8 mouse cellular contexts compared by ENCODE assay signal in genomic region chr1:189688388-189688750, GRCm38 (mm10). TPM values are rescaled to one million over a fixed set of nuclear protein-coding genes. Genes with fewer than 3 reads are reported as not detected.
DNase-seq lines count a peak whose midpoint lies in the region; ATAC-seq lines count a peak whose summit lies in the region.

No protein-coding gene starts in this region.

- no peaks in the 10 kb centered on the region for H3K27me3 ChIP-seq in kidney, embryonic 15.5 days
- H3K27me3 ChIP-seq in hindbrain, embryonic 14.5 days (ENCODE audit: control insufficient read depth, insufficient read depth, low read length): no peaks in the 10 kb centered on the region
- no peaks in the 10 kb centered on the region for H3K27me3 ChIP-seq in midbrain, embryonic 13.5 days

- no peaks in the 10 kb centered on the region for H3K9me3 ChIP-seq in kidney, embryonic 15.5 days (replicated peaks)
- no peaks in the 10 kb centered on the region for H3K9me3 ChIP-seq in hindbrain, embryonic 14.5 days (ENCODE audit: control insufficient read depth, low read length)
- no peaks in the 10 kb centered on the region for H3K9me3 ChIP-seq in midbrain, embryonic 13.5 days

- H3K27ac ChIP-seq in kidney, embryonic 15.5 days: peak overlapping the region; percentile 41; the same call in 1 of the 2 replicates
- no peak overlapping the region for H3K27ac ChIP-seq in brown adipose tissue, adult 24 weeks (replicated peaks; ENCODE audit: low read depth, low read length)
- no peak overlapping the region for H3K27ac ChIP-seq in hindbrain, embryonic 14.5 days
- H3K27ac ChIP-seq in midbrain, embryonic 13.5 days: no peak overlapping the region

- ATAC-seq in kidney, embryonic 15.5 days (replicated peaks; ENCODE audit: low FRiP score): peak; percentile 63
- no peak; the same call in 1 of the 2 replicates for ATAC-seq in hindbrain, embryonic 14.5 days (ENCODE audit: low FRiP score)
- no peak for ATAC-seq in midbrain, embryonic 13.5 days
- no peak for ATAC-seq in megakaryocyte progenitor cell, adult 5-6 weeks (replicated peaks; ENCODE audit: poor library complexity)

- peak overlapping the region; percentile 85 for H3K4me2 ChIP-seq in kidney, embryonic 15.5 days
- peak overlapping the region; percentile 80 for H3K4me2 ChIP-seq in hindbrain, embryonic 14.5 days (replicated peaks)
- H3K4me2 ChIP-seq in midbrain, embryonic 13.5 days (replicated peaks): peak overlapping the region; percentile 92

- 2% methylated on average over 15 of the region's 15 CpGs for WGBS in kidney, embryonic 15.5 days
- WGBS in hindbrain, embryonic 14.5 days: under 1% methylated on average over 15 of the region's 15 CpGs
- WGBS in midbrain, embryonic 13.5 days: under 1% methylated on average over 15 of the region's 15 CpGs

- H3K4me1 ChIP-seq in kidney, embryonic 15.5 days: peaks cover 31% of the 10 kb centered on the region
- H3K4me1 ChIP-seq in brown adipose tissue, adult 24 weeks (ENCODE audit: control insufficient read depth, insufficient read depth, insufficient read length, low read length): no peaks in the 10 kb centered on the region
- peaks cover 5% of the 10 kb centered on the region; the same call in 1 of the 2 replicates for H3K4me1 ChIP-seq in hindbrain, embryonic 14.5 days (replicated peaks; ENCODE audit: control insufficient read depth, insufficient read depth, low read length)
- peaks cover 36% of the 10 kb centered on the region for H3K4me1 ChIP-seq in midbrain, embryonic 13.5 days (replicated peaks)

- peak overlapping the region; percentile 77 for H3K4me3 ChIP-seq in kidney, embryonic 15.5 days (replicated peaks)
- peak overlapping the region; percentile 66 for H3K4me3 ChIP-seq in brown adipose tissue, adult 24 weeks (ENCODE audit: insufficient read depth, low read depth, low read length)
- H3K4me3 ChIP-seq in hindbrain, embryonic 14.5 days (replicated peaks; ENCODE audit: low read length): peak overlapping the region; percentile 53
- H3K4me3 ChIP-seq in midbrain, embryonic 13.5 days (replicated peaks): peak overlapping the region; percentile 73

- H3K9ac ChIP-seq in kidney, embryonic 15.5 days: peak overlapping the region; percentile 45
- H3K9ac ChIP-seq in hindbrain, embryonic 14.5 days: peak overlapping the region; percentile 40
- peak overlapping the region; percentile 57 for H3K9ac ChIP-seq in midbrain, embryonic 13.5 days (replicated peaks)

- DNase-seq in kidney, postnatal 36 days: no peak
- DNase-seq in hindbrain, embryonic 14.5 days (ENCODE audit: low spot score): no peak
- DNase-seq in left cerebral cortex, adult 11 months (ENCODE audit: low spot score): no peak
- DNase-seq in right cerebral cortex, postnatal 4 days: no peak

- peaks cover 19% of the 10 kb centered on the region for H3K36me3 ChIP-seq in kidney, embryonic 15.5 days
- H3K36me3 ChIP-seq in hindbrain, embryonic 14.5 days (replicated peaks; ENCODE audit: control insufficient read depth, insufficient read depth): 0 out of 2 replicates have a peak, but pooled peaks cover 3% of the 10 kb centered on the region
- H3K36me3 ChIP-seq in midbrain, embryonic 13.5 days: peaks cover 13% of the 10 kb centered on the region

RNA-seq across cellular contexts. Expression of gene Cenpf, which starts 0.5 kb away (rescaled TPM):
- 80.6 and 92.5 TPM in 2 replicates for polyA plus RNA-seq in kidney, embryonic 15.5 days (2015; fragmentation: Nextera tagmentation; extraction: Ambion mirVana)
- 0.12 TPM in 1 of 2 replicates, not detected in the other for polyA plus RNA-seq in brown adipose tissue, adult 24 weeks (2012; ENCODE audit: insufficient read depth, insufficient read length, missing spikeins)
- 13.8 and 17.6 TPM in 2 replicates for polyA plus RNA-seq in hindbrain, embryonic 14.5 days (2014; fragmentation: Nextera tagmentation; extraction: Ambion mirVana)
- polyA plus RNA-seq in midbrain, embryonic 13.5 days (2015; fragmentation: Nextera tagmentation; extraction: Ambion mirVana): 51.8 and 58.9 TPM in 2 replicates
- total RNA-seq in megakaryocyte progenitor cell, adult 5-6 weeks (2015): 31.3 and 34.9 TPM in 2 replicates
- 33.3 and 41.4 TPM in 2 replicates for total RNA-seq in megakaryocyte progenitor cell, adult 5-6 weeks (2017)

RNA-seq across cellular contexts. Expression of gene Ptpn14, which starts 39.7 kb away (rescaled TPM):
- 17.1 and 17.3 TPM in 2 replicates for polyA plus RNA-seq in kidney, embryonic 15.5 days (2015; fragmentation: Nextera tagmentation; extraction: Ambion mirVana)
- 10.1 and 14.1 TPM in 2 replicates for polyA plus RNA-seq in brown adipose tissue, adult 24 weeks (2012; ENCODE audit: insufficient read depth, insufficient read length, missing spikeins)
- polyA plus RNA-seq in hindbrain, embryonic 14.5 days (2014; fragmentation: Nextera tagmentation; extraction: Ambion mirVana): 2.6 and 3.2 TPM in 2 replicates
- 1.5 and 2.3 TPM in 2 replicates for polyA plus RNA-seq in midbrain, embryonic 13.5 days (2015; fragmentation: Nextera tagmentation; extraction: Ambion mirVana)
- 0.39 and 1.1 TPM in 2 replicates for total RNA-seq in megakaryocyte progenitor cell, adult 5-6 weeks (2015)
- 0.37 and 0.64 TPM in 2 replicates for total RNA-seq in megakaryocyte progenitor cell, adult 5-6 weeks (2017)

Comparison
In these comparisons a context has a peak if more than half of its experiments do, and no peak if none do; other contexts are left out.
1. RNA of gene Cenpf, which starts 0.5 kb away (polyA plus RNA-seq): 80.6 to 92.5 TPM in kidney, embryonic 15.5 days, 51.8 to 58.9 TPM in midbrain, embryonic 13.5 days and 13.8 to 17.6 TPM in hindbrain, embryonic 14.5 days; 0.12 TPM in brown adipose tissue, adult 24 weeks; every median in the first group is over 10 times any median in the second.
2. Peak in every context shown above with its lines, with median percentiles within 50 percentile points of each other: H3K4me2 ChIP-seq, H3K4me3 ChIP-seq and H3K9ac ChIP-seq.